Mouse (Mus musculus): ENCODE measurements around the gene Fgfr2.

GRCm38 (mm10) chr7:130677541-130678274 lies 2445.4 kb downstream of the Fgfr2 start:
- no peak for TF ChIP-seq CTCF (IDR thresholded peaks at IDR 0.05; ENCODE audit: extremely low read depth, insufficient read length, insufficient replicate concordance, low read depth, low read length)
- no peak for TF ChIP-seq POLR2A (IDR thresholded peaks at IDR 0.05; ENCODE audit: low read depth, low read length)

Measured in small intestine, adult 2 months (tissue).